Mouse (Mus musculus): Measurements from ENCODE around the gene Col9a1.

The Col9a1 gene

DNA sequence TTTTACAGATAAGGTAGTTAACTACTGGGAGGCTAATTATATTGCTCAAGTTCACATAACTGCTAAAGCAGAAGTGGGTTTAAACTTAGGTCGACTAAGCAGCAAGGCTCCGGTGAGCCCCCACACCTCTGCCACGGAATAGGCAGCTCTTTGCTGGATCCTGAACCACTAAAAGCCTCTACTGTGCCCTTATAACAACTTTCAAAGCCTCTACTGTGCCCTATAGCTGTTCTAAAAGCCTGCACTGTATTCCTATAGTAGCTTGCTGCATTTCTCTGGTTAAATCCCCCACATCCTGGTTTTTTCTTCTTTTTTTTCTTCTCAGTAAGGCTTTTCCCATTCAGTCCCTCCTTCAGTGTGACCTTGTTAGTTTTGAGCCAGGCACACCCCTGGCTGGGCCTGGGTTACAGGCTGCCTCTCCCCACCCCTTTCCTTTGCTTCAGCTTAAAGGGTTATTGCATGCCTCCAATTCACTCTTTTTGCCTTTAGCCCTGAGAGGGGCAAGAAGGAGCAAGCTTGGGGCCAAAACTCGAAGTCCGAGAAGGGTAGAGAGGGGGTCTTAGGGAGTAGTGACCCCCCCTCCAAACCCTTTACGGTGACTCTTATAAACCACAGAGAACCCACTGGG, at the start of gene Col9a1:
TSS of gene Col9a1 (plus strand) at position 387 of the 628 bp plus-strand sequence.
- no peak for DNase-seq (ENCODE audit: low read depth, low spot score)

DNA sequence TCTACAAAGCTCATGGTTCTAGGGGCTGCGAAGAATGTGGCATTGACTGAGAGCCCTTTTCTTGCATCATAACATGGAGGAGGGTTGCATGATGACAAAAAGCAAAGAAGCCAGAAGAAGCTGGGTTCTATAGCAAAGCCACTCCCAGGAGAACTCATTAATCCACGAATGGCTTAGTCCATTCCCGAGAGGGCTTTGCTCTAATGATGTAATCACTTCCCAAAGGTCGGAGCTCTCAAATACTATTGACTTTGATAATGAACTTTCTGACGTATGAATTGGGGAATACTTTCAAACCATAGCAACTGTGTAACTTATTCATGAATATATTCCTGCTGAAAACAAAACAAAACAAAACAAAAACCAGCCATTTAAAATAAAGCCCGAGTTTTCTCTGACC, 49.5 kb upstream of the Col9a1 start:
- DNase-seq (ENCODE audit: low read depth, low spot score): no peak

DNA sequence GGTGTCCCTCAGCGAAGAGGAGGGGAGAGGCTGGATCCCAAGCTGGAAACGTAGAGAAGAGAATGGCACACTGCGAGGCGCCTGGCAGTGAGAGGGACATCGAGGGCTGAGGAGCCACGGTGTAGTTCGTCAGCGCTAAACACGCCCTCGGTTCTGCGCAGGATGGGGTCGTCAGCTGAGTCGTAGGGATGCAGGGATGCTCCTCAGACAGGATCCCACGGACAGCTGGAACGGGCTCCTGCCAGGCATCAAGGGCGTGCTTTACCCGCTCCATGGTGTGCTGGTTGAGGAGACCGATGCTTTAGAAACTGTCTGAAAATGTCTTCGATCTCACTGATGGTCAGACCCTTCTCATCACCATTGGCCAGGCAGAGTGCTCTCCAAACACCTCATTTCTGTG, 43.6 kb upstream of the Col9a1 start:
- no peak for DNase-seq (ENCODE audit: low read depth, low spot score)

DNA sequence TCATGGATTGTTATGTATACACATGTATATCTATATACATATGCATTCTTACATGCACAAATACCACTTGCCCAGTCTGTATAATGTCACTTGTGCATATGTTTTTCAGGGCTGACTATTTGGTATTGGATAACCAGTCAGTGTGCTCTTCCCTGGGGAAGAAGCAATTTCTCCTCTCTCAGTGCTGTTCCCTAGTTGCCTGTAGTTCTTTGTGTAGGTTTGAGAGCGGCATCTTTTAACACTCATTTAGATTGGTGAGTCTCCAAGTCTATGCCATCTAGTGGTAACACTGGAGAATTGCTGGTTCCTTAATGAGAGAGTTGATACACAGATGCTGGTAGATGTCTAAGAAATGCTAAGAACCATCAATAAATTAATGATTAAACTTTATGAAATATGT, 42.6 kb upstream of the Col9a1 start:
- peak; percentile 40 for DNase-seq (ENCODE audit: low read depth, low spot score)

DNA sequence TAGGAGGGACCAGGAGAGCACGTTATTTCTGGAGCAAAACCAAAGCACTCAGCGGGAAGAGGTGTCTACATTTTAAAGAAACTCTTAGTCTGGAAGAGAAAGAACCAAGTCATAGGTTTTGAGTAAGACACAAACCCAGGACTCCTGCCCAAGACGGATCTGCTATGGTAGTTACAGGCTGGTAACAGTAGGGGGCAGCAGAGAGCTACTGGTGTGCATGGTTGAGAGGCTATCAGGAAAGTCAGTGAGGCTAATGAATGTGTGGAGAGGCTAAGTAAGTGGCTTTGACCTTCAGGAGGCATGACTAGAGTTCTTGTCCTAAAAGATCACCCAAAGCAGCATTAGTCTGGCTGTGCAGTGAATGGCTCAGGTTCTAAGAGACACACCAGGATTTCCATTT, 40.3 kb upstream of the Col9a1 start:
- DNase-seq (ENCODE audit: low read depth, low spot score): peak; percentile 75

DNA sequence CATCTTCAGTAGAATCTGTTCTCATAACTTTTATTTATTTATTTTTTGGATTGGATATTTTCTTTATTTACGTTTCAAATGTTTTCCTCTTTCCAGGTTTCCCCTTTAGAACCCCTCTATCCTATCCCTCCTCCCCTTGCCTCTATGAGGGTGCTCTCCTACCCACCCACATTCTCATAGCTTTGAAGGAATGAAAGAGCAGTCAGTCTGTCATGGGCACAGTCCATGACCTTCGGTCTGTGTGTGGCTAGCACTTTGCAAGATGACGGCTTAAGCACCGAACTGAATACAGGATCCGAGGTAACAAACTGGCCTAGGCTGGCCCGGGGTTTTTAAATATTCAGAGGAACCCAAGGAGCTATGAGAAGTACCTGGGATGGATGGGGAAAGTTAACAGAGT, 36.9 kb upstream of the Col9a1 start:
- DNase-seq (ENCODE audit: low read depth, low spot score): no peak

DNA sequence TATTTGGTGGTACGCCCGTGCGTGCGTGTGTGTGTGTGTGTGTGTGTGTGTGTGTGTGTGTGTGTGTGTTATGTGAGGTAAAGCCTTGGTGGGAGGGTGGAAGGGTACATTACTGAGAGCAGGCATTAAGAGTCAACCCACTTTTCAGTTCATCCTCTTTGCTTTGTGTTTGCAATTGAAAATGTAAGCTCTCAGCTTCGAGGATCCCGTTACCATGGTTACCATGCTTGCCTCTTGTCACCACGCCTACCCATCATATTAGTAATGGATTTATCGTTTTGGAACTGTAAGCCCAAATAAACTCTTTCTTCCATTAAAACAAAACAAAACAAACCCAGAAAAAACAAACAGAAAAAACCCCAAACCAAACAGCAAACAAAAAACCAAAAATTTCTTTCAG, 33.9 kb upstream of the Col9a1 start:
- DNase-seq (ENCODE audit: low read depth, low spot score): no peak

DNA sequence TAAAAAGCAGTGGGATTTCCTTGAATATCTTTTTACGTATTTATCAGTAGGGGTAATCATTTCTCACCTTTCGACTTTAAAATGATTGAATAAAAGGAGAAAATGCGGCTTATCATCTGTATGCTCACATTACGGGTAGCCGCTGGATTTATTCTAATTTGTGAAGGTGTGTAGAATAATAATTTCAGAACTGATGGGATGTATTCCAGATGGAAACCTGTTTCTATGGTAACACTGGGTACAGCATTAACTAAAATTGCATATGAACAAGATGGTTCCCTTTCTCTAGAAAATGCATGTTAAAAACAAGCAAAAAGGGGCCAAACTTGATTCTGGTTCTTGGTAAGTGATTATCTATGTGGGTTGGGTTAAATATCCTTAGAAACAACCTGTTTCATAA, 19.7 kb upstream of the Col9a1 start:
- no peak for DNase-seq (ENCODE audit: low read depth, low spot score)

DNA sequence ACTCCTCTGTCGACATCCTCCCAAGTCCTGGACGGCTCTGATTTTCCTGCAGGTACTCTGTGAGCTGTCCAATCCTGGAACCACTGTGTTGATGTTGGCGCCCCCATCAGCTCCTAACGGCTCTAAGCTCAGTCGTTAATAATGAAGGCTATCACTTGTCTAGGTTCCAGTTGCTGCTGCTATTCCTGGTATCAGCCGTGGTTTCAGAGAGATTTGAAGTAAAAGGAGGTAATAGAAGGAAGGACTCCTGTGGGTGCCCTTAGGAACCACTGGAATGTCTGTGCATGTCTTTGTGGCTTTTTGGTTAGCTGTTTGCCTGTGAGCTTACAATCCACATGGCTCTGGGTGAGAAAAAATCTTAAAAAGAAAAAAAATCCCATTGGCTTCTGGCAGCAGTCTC, 8.0 kb upstream of the Col9a1 start:
- peak; percentile 4 for DNase-seq (ENCODE audit: low read depth, low spot score)

DNA sequence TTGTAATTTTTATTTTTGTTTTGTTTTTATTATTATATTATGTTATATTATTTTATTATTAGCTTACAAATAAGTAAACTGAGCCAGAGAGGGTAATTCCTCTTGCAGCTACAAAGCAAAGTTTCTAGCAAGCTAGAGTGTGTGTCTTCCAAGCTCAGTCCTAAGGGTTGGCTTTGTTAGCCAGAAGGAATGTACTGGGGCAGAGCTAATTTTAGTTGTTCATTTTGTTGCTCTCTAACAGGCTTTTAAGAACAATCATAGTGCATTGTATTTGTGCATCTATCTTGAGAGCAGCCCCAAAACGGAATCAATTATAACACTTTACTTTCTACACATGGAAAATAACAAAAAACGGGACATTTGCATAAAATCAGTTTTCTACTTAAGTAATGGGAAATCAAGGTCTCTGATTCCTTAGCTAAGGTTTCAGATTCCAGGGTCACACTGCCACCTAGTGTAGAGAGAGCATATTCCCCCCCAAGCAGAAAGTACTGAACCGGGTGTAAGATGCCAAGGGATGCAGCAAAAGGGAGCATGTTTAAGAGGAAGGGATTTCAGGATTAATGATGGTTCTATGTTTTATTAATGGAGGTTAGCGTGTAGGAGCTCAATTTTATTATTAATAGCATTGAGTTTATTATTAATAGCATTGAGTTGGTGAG, 6.1 kb upstream of the Col9a1 start:
- peak; percentile 55 for DNase-seq (ENCODE audit: low read depth, low spot score)

DNA sequence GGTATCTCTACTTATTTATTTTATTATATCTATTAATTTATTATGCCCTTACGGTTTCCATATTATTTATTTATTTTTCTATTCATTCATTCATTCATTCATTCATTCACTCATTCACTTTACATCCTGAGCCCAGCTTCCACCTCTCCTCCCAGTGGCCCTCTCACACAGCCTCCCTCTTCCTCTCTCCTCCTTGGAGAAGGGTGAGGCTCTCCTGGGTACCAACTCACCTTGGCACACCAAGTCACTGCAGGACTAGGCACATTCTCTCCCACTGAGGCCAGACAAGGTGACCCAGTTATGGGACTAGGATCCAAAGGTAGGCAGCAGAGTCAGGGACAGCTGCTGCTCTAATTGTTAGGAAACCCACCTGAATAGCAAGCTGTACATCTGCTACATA, 5.5 kb upstream of the Col9a1 start:
- no peak for DNase-seq (ENCODE audit: low read depth, low spot score)

DNA sequence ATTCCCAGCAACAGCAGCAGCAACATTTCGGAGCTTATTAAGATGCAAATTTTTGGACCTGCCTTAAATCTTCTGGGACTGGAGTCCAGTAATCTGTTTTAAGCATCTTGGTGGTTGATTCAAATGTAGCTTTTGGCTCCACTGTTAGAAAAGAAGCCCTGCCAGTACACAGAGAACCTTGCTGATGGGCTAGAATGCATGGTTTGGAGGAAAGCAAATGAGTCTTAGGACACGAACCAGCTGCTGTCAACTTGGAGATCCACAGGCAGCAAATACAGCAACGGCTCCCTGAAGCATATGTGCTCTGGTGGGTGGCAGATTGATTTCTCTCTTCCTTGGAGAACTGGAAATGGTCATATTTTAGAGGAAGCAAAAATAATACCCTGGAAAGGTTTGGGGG, 4.8 kb upstream of the Col9a1 start:
- no peak for DNase-seq (ENCODE audit: low read depth, low spot score)

DNA sequence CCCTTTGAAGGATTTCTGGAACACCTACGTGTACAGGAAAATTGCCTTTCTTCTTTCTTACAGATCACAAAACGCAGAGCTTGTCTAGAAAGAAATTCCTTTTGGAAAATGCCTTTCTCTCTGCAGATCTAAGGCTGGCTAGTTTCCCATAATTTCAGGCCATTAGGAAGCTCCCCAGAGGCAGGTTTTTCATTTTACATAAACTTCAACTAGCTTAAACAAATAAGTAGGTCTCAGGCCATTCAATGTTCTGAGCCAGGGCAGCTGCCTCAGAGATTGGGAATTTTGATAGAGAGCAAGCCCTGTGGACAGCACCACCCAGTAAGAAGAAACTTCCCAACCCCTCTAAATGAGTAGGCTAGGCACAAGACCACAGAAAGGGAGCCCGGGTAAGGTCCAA, 1.6 kb upstream of the Col9a1 start:
- DNase-seq (ENCODE audit: low read depth, low spot score): no peak

DNA sequence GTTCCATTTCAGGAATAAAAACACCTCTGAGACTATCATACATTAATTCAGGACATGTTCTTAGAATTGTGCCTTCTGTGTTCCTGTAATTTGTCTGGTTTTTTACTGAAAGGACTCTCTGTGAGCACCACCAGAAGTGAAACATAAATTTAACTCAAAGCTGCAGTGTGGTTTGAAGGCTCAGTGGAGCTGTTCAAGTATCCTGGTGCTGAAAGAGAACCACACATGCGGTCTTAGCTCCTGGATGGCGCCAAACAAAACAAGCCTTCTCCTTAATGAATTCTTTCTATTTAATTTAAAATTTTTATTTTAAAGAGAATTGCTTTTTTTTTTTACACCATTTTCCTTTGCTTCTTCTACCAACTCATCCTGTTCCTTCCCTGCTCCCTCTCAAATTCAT, 2.4 kb downstream of the Col9a1 start:
- peak; percentile 16 for DNase-seq (ENCODE audit: low read depth, low spot score)

DNA sequence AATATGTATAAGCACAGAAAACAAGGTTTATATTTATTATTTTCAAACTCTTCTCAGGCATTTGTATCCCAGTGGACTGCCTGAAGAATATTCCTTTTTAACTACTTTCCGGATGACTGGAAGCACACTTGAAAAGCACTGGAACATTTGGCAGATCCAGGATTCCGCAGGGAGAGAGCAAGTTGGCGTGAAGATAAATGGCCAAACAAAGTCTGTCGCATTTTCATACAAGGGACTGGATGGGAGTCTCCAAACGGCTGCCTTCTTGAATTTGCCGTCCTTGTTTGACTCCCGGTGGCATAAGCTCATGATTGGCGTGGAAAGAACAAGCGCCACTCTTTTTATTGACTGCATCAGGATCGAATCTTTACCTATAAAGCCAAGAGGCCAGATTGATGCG, 7.6 kb downstream of the Col9a1 start:
- no peak for DNase-seq (ENCODE audit: low read depth, low spot score)

DNA sequence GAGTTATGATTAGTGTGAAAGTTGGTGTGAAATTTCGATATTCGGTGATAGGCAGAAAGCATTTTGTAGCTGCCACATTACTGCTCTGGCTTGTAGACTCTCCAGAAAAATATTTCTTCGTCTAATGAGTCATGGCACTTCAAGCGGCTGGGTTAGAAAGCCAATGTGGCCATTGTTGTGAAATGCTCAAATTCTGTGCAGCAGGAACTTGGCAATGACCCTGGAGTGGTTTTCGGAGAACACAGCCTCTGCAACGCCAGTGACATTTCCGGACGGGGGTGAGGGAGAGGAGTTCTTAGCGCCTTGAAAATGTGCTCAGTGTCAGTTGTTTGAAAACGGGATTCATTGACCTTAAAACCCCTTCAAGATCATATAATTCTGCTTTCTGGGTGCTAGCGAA, 9.6 kb downstream of the Col9a1 start:
- no peak for DNase-seq (ENCODE audit: low read depth, low spot score)

DNA sequence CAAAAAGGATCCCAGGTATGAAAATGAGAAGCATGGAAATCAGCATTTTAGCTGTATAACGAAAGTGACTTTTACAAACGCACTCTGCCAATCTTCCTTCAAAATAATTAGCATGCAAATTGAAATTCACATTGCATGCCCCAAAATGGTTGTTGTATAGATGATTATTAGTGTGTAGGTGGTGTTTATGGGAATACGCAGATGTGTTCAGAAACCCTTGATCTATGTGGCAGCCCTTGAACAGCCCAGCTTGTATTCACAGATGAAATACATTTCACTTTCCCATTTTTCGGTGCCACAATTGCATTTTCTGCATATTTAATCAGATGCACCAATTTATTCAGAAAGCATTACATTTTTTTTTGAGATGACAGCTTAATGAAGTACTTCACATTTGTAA, 14.3 kb downstream of the Col9a1 start:
- no peak for DNase-seq (ENCODE audit: low read depth, low spot score)

DNA sequence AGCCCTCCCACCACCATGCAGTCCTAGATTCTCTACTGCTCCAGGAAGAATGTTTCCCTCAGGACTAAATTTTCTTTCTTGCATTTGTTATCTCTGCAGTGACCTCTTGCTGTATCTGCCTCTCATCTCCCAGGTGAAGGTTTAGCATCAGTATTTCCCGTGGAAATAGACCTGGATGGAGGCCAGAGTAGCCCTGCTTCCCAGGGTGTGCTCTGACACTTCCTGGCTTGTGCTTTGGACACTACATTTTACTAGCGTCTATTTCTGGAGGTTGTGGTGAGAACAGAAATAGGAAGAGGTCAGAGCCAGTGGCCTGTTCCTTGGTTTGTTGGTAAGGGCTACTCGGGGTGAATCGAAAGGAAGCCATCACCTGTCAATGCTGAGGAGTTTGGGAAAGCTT, 16.7 kb downstream of the Col9a1 start:
- DNase-seq (ENCODE audit: low read depth, low spot score): no peak

DNA sequence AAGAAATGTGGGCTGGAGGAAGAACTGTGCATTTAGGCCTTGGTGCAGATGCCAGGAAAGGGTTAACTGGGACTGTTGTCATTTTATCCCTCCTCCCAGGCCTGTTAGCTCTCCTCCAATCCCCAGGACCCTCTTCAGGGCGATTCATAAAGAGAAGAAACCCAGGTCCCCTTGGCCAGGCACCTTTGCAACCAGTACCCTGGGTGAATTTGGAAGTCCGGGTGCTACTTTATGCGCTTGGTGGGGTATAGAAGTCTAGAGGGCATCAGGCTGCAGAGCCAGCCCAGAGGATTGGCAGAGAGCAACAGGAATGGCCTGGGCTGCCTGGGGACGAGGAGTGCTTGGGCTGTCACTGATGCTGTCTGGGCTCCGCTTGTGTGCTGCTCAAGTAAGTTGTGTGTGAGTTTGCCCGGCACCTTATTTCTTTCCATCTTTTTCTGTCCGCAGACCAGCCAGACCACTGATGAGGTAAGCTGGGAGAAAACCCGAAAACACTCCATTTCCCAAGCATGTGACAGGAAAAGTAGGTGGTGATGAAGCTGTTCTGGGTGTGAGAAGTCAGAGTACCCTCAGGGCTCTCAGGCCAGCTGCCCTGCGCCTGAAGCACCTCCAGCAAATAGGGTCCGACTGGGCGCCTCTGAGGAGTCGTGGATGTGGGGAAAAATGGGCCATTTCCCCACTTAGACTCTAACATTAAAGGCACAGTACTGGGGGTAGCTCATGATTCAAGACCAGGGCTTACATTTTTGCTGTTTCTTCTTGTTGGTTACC, 17.8 kb downstream of the Col9a1 start:
- DNase-seq (ENCODE audit: low read depth, low spot score): no peak

DNA sequence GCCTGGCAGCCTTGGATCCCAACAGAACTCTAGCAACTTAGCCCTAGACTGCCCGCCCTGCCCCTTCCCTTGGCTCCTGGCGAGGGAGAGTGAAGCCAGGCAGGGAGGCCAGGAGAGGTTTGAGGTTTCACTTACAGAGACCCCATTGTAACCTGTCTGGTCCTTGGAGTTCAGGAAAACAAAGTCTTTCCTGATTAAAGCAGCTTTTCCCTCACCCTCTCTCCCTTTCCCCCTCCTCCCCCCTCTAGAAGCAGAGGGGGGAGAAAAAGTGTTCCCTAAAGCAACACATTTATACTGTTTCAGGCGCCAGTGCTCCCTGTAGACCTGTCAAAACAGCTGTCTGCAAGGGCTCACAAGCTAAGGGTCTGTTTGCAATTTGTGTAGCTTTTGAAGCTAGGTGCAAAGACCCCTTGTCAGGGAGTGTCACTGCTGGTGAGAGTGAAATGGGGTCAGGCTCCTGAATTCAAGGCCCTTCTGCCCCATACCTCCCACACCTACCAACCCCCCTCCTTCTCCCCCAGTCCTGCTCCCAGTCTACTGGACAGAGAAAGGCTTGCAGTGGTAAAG, 18.6 kb downstream of the Col9a1 start:
- no peak for DNase-seq (ENCODE audit: low read depth, low spot score)

DNA sequence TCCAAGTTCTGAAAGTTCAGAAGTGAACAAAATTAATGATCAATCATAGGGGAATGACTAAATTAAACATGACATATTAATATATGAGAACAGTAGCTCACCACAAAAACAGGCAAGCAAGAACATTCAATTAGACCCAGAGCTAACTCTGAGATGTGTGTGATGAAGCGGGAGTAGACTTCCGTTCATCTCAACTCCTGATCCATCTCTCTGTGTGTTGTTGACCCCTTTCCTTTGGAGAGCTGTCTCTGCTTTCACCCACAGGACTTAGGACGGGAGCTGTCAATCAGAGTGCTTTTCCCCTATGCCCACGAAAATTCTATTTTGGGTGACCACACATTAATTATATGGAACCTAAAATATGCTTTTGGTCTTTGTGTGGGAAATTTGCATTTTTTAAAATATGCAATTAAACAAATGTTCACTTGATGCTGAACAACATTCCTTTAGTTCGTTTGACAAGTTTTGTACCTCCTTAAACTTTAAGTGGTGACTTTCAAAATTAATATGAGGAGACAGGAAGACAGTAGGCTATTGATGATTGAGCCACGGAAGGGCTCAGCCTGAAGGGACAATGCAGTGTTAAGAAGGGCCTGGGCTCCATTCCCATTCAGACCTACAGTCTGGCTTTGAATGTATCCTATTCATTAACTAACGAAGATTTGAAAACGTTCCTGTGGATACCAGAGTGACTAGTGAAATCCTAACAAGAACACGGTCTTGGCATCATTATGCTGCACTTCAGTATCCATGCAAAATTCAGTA, 34.4 kb downstream of the Col9a1 start:
- no peak for DNase-seq (ENCODE audit: low read depth, low spot score)

DNA sequence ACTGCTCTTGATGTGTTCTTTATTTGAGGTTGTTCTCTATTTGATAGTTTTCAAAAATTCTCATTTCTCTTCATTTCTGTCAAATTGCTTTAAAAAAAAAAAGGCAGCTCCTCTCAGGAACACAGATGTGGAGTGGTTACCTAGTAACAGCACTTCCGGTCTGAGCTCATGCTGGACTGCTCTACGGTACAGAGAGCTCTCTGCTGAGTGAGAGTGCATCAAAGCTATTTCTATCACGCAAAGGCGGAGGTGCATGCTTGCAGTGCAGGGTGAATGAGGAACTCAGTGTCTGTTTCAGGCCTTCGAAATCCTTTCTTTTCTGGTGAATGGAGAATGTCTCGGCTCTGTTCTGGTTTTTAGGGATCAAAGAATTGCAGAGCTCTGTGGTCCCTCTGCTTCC, 41.6 kb downstream of the Col9a1 start:
- no peak for DNase-seq (ENCODE audit: low read depth, low spot score)
